Mouse (Mus musculus) skeletal muscle tissue, adult 2 months (tissue): ENCODE measurements around the gene Gm10638.

Experiments
- DNase-seq: peaks from one replicate; pipeline ENCODE4 v3.0.0-alpha.2; 2012; ENCODE audit warnings: low read depth, low spot score

Gm10638 gene

GRCm38 (mm10) chr8:86745221-86745934 is at the start of gene Gm10638, which contains the start of gene Siah1a:
TSS of gene Gm10638 (plus strand) at chr8:86745699.
TSS of gene Siah1a (minus strand) at chr8:86745934.
- no peak for DNase-seq

DNA sequence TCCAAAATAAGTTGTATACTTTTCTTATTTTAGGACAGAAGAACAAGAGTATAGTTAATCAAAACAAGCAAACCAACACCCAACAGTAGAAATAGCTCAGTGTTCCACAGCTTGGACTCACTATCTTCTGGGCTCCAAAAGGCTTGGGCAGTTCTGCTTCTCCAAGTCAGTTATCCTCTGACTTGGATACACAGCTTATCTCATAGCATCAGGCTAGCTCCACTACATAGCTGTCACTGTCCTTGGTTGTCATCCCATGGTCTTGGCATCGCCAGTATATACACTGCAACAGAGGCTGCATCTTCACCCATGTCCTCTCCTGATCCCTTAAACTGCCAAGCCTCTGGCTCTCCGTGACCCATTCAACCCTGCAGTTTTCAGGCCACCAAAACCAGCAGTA is 49.8 kb upstream of the Gm10638 start:
- DNase-seq, result no peak

DNA sequence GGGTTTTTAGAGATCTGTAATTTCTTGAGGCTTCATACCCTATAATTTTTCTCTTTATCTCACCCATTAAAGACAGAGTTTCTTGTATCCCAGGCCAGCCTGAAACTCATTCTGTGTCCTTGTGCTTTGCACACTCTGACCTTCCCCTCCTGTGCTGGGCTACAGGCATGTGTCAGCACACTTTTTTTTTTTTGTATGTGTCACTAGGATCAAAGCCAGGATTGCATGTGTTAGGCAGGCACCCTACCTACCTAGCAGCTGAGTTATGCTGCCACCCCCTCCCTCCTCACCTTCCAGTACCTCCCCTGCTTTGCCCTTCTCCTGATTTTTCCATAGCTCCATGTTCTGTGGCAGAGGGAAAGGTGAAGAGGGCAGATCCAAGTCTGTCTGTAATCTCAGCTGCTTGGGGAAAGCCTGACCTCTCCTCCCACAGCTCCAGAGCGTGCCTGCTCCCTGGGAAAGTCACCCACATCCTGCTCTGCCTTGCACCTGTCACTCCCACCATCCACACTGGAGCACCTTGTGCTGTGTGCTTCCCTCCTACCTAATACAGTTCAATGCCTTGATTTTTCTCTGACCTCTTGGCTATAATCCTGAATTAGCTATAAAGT is 46.6 kb upstream of the Gm10638 start:
- no peak for DNase-seq

DNA sequence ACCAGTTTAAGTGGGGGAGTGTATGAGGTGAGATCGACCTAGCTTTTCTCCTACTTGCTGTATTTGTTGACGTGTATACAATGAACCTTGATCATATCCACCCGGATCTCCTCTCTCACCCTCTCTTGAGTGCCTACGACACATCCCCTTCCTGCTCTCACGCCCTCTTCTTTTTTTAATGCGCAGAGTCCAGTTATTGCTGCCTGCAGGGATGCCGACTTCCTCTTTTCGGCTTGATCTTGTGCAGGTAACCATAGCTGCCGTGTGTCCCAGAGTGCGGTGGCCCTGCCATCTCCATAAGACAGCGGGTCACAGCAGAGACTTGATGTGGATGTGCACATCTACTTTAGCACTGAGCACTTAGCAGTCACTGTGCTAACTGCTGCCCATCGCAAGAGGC is 46.0 kb upstream of the Gm10638 start:
- DNase-seq, result no peak

DNA sequence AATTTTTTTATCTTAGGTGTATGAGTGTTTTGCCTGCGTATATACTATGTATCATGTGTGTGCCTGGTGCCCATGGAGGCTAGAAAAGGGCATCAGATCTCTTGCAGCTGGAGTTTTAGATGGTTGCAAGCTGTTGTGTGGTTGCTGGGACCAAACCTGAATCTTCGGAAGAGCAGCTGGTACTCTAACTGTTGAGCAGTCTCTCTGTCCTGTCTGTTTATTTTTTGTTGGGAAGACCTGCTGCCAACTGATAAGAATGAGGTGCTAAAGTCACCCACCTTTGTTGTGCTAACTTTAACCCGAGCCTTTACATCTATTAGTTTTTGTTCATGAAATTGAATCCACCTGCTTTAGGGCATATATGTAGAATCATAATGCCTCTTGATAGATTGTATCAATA is 43.0 kb upstream of the Gm10638 start:
- DNase-seq, result no peak

GRCm38 (mm10) chr8:86705317-86705716 is 40.2 kb upstream of the Gm10638 start:
- DNase-seq, result no peak

DNA sequence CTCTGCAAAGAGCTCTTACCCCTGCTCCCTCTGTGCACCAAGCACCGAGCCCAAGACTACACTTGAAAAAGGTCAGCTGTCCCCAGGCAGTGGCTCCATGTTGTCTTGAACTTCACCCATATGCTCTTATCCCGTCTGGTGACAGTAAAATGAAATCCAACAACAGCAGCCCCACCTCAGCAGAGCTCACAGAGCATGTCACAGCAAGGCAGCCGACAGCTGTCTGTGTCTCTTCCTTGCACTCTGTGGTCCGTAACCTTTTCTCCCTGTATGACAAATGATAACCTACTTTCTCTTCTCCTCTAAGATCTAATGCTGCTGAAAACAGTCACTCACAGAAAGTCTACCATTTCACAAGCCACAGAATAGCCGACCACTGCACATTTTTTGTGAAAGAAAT is 38.7 kb upstream of the Gm10638 start:
- no peak for DNase-seq

DNA sequence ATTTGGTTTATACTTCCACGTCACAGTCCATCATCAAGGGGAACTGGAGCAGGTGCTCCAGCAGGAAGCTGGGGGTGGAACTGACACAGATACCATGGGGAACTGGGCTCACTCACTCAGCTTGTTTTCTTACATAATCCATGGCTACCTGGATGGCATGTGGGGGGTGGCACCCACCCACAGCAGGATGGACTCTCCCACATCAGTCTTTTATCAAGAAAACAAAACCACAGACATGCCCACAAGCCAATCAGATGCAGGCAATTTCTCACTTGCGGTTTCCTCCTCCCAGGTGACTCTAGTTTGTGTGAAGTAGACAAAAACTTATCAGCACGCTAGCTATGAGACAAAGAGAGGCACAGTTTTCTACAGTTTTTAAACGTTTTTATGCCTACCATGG is 37.6 kb upstream of the Gm10638 start:
- DNase-seq, result no peak

- DNase-seq, result no peak
These were observed 32.9 kb upstream of the Gm10638 start for GRCm38 (mm10) chr8:86712594-86712993.

GRCm38 (mm10) chr8:86713407-86714188 is 31.9 kb upstream of the Gm10638 start:
- no peak for DNase-seq

DNA sequence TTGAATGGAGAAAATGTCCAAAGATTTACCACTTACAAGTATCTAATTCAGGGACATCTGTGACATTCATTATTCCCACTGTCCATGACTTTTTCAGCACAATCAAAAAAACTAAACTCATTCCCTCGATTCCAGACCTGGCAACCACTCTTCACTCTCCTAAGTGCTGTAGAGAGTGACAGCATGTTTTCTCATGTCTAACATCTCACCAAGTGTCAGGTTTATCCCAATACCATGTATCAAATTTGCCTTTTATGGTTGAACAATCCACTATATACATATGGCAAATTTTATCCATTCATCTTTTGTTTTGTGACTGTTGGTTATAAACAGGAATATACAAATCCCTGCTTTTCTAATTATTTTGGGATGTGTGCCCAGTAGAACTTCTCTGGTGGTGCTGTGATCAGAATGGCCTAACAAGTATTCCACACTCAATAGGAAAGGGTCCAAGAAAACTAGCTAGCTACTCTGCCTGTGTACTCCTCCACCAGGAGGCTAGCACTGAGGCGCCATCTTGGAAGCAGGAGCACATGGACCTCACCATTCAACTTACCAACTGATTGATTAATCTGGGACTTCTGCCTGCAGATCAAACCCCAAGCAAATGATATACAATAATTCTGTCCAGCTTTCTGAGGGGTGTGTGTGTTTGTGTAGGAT is 27.0 kb upstream of the Gm10638 start:
- DNase-seq, result no peak

GRCm38 (mm10) chr8:86719368-86719767 is 26.1 kb upstream of the Gm10638 start:
- DNase-seq, result no peak

DNA sequence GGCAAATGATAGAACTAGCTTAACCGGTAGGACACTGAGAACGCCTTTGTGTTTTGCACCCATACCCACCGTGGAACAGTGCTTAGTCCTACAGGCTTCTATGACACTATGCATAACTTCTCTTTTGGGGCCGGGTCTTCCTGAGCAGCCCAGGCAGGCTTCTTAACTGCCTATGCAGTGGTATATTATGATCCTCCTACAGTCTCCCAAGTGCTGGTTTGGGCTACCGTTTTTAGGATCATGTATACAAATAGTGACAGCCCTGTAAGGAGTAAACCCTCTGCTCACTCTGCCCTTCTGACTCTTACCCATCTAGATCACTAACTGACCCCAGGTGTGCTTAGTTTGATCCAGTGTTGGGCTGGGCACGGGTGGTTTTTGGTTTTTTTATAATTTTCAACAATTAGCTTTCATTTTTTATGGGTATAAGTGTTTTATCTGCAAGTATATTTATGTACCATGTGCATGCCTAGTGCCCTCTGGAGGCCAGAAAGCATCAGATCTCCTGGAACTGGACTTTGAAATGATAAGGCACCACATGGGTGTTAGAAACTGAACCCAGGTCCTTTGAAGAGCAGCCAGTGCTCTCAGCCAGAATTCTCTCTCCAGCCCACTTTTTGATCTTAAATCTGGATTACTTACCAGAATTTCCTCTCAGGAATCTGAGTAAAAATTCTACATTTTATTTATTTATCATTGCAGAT is 24.6 kb upstream of the Gm10638 start:
- no peak for DNase-seq

- no peak for DNase-seq
These were observed 24.0 kb upstream of the Gm10638 start for GRCm38 (mm10) chr8:86721490-86721889.

GRCm38 (mm10) chr8:86726959-86727358 is 18.5 kb upstream of the Gm10638 start:
- no peak for DNase-seq

GRCm38 (mm10) chr8:86728224-86728950 is 17.1 kb upstream of the Gm10638 start:
- no peak for DNase-seq

DNA sequence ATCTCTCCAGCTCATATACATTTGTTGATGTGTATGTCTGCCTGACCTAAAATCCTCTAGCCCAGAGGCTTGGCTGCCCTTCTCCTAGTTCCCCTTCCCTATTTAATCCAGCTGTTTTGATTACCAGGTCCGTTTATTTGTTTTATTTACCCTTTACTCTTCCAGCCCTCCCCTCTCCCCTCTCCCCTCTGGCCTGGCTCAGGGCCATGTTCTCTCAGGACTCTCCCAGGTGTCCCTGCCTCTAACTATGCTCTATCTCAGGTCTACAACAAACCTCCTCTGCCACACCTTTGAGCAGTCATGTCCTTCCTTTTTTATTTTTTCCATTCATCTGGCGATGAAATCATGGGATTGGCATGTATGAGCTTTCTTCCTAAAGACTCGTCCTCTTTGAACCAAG is 15.2 kb upstream of the Gm10638 start:
- no peak for DNase-seq

DNA sequence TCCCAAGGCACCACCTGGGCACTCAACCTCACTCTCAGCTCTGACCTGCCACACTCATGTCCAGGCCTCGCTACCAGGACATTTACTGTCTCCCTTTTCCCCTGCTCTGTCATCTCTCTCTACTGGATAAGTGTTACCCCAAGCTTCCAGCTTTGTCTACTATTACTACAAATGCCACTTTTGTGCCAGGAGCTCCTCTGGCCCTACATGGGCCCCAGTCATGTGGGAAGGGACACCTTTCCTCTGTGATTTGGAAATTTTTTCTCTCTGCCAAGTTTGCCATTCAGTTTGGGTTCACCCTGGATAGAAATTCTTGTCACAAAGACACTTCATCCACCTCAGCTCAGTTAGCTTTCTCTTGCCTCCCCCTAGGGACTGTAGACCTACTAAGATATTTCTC is 14.6 kb upstream of the Gm10638 start:
- DNase-seq, result no peak

- no peak for DNase-seq
These were observed 11.3 kb upstream of the Gm10638 start for GRCm38 (mm10) chr8:86734171-86734570.

- DNase-seq, result no peak
These were observed 10.5 kb upstream of the Gm10638 start for GRCm38 (mm10) chr8:86734954-86735353.
